Mouse (Mus musculus) bone marrow macrophage, adult 2 months (primary cell): ENCODE measurements around the gene Tmem86a. TPM values are rescaled to one million over a fixed set of nuclear protein-coding genes. Genes with fewer than 3 reads are reported as not detected.

Experiments
- H3K27ac ChIP-seq: 2 replicates; pipeline ENCODE4 v1.5.1; 2012; ENCODE audit warnings: low read depth, low read length; ENCODE audit not compliant: insufficient read depth
- H3K4me1 ChIP-seq: 2 replicates; pipeline ENCODE4 v1.6.1; 2012; ENCODE audit warnings: low read length; ENCODE audit not compliant: control insufficient read depth, insufficient read depth
- H3K4me3 ChIP-seq: 2 replicates; pipeline ENCODE4 v1.5.1; 2012; ENCODE audit warnings: mild to moderate bottlenecking, low read length, moderate library complexity; ENCODE audit not compliant: insufficient read depth
- CTCF ChIP-seq: IDR thresholded peaks from 2 replicates; pipeline ENCODE4 v1.5.1; 2012; ENCODE audit warnings: low read depth, mild to moderate bottlenecking, low read length, moderate library complexity
- POLR2A ChIP-seq: IDR thresholded peaks from 2 replicates; pipeline ENCODE4 v1.6.1; 2012; ENCODE audit warnings: mild to moderate bottlenecking, low read depth, low read length, borderline replicate concordance
- polyA plus RNA-seq: library from polyadenylated mRNA; stranded (reverse); fragments of >200 nt; gene quantifications from 2 replicates; pipeline ENCODE4 v1.2.4, GENCODE M21; 2012; ENCODE audit not compliant: missing spikeins, insufficient read depth, insufficient read length

Tmem86a gene
- polyA plus RNA-seq: 100 and 103 TPM in 2 replicates

GRCm38 (mm10) chr7:47050366-47050765, at the start of gene Tmem86a:
Gene Tmem86a, plus strand, starts transcription at chr7:47050601.
- Histone ChIP-seq H3K4me1 (peaks cover 32% of the 10 kb centered on the region), H3K27ac (peak within 1 kb of the TSS; percentile 93), H3K4me3 (peak within 1 kb of the TSS; percentile 78)
- TF ChIP-seq POLR2A (no peak), CTCF (no peak)

- TF ChIP-seq POLR2A: no peak
- no peak for TF ChIP-seq CTCF
- Histone ChIP-seq H3K4me3 (no peak overlapping the region), H3K27ac (no peak overlapping the region), H3K4me1 (peaks cover 34% of the 10 kb centered on the region)
Measured at GRCm38 (mm10) chr7:47000644-47000983, 49.8 kb upstream of the Tmem86a start.

- no peak for TF ChIP-seq CTCF
- TF ChIP-seq POLR2A: no peak
- peaks cover 34% of the 10 kb centered on the region for H3K4me1 ChIP-seq
- no peak overlapping the region for H3K4me3 ChIP-seq
- H3K27ac ChIP-seq: no peak overlapping the region
Measured at GRCm38 (mm10) chr7:47001125-47001899, 49.1 kb upstream of the Tmem86a start.

GRCm38 (mm10) chr7:47001900-47002275, 48.5 kb upstream of the Tmem86a start:
- H3K4me3 ChIP-seq: no peak overlapping the region
- H3K27ac ChIP-seq: no peak overlapping the region
- TF ChIP-seq CTCF (no peak), POLR2A (no peak)
- peaks cover 34% of the 10 kb centered on the region for H3K4me1 ChIP-seq

- no peak for TF ChIP-seq CTCF
- TF ChIP-seq POLR2A: no peak
- Histone ChIP-seq H3K4me1 (peaks cover 28% of the 10 kb centered on the region), H3K27ac (no peak overlapping the region)
Measured at GRCm38 (mm10) chr7:47003411-47004115, 46.8 kb upstream of the Tmem86a start.

GRCm38 (mm10) chr7:47007109-47007780, 43.2 kb upstream of the Tmem86a start:
- Histone ChIP-seq H3K4me1 (peaks cover 13% of the 10 kb centered on the region), H3K4me3 (peak overlapping the region; percentile 77), H3K27ac (peak overlapping the region; percentile 79)
- TF ChIP-seq POLR2A: no peak
- no peak for TF ChIP-seq CTCF

More at GRCm38 (mm10) chr7:47003411-47004115, 46.8 kb upstream of the Tmem86a start:
- H3K4me3 ChIP-seq: no peak overlapping the region

GRCm38 (mm10) chr7:47007818-47008167, 42.6 kb upstream of the Tmem86a start:
- TF ChIP-seq POLR2A: no peak
- TF ChIP-seq CTCF: peak; percentile 43
- H3K4me3 ChIP-seq: peak overlapping the region; percentile 77
- peaks cover 17% of the 10 kb centered on the region for H3K4me1 ChIP-seq
- H3K27ac ChIP-seq: peak overlapping the region; percentile 79

- H3K27ac ChIP-seq: peak within 1 kb of the TSS; percentile 79
- TF ChIP-seq CTCF (no peak), POLR2A (peak; percentile 70; the same call in 1 of the 2 replicates)
- H3K4me1 ChIP-seq: peaks cover 17% of the 10 kb centered on the region
- peak within 1 kb of the TSS; percentile 77 for H3K4me3 ChIP-seq
Measured at GRCm38 (mm10) chr7:47008168-47008993, 42.0 kb upstream of the Tmem86a start, which contains the start of gene Spty2d1. Gene Spty2d1, minus strand, starts transcription at chr7:47008411.
